ENCODE assay signal across 14 mouse cellular contexts in genomic region chr7:27601628-27602027, GRCm38 (mm10). TPM values are rescaled to one million over a fixed set of nuclear protein-coding genes. Genes with fewer than 3 reads are reported as not detected.
DNase-seq lines count a peak whose midpoint lies in the region; ATAC-seq and TF ChIP-seq lines count a peak whose summit lies in the region.
"Had no signal": no experiment of that assay in that cellular context is flagged by ENCODE, and none has a peak within 500 bp of the region (broad histone marks: within the 10 kb centered on the region; RNA-seq: fewer than 3 reads in every experiment).

No protein-coding gene starts in this region.

- DNase-seq in kidney, adult 18-20 months, result no peak
- peak; percentile 73 for DNase-seq in brain, embryonic 14.5 days (ENCODE audit: low read depth)
- peak; percentile 56 for DNase-seq in forebrain, postnatal 0 days
- peak; percentile 79 to 98 for DNase-seq in left cerebral cortex, postnatal 25 days (ENCODE audit: low spot score in 2 of 2)
- no peak for DNase-seq in spleen, postnatal 10 days (ENCODE audit: low spot score in 2 of 2)
- DNase-seq in kidney, postnatal 10 days, result no peak
- DNase-seq in retina, postnatal 1 day, result no peak
- DNase-seq: adrenal gland, postnatal 36 days; heart, adult 2 months; kidney, adult 9 months; lung, adult 18-20 months had no signal

- H3K4me3 ChIP-seq in kidney, embryonic 14.5 days (ENCODE audit: low read length), result no peak overlapping the region
- no peak overlapping the region for H3K4me3 ChIP-seq in forebrain, postnatal 0 days (ENCODE audit: low read depth, low read length)
- H3K4me3 ChIP-seq: heart, adult 2 months had no signal

- H3K9ac ChIP-seq in kidney, embryonic 14.5 days (ENCODE audit: low read depth, low read length), result no peak overlapping the region
- no peak overlapping the region for H3K9ac ChIP-seq in forebrain, postnatal 0 days

- no peaks in the 10 kb centered on the region; the same call in 1 of the 2 replicates for H3K36me3 ChIP-seq in kidney, embryonic 14.5 days (ENCODE audit: control insufficient read depth, insufficient read depth, low read length)
- no peaks in the 10 kb centered on the region for H3K36me3 ChIP-seq in forebrain, postnatal 0 days (ENCODE audit: insufficient read depth)

- H3K27ac ChIP-seq in kidney, embryonic 14.5 days (ENCODE audit: low read depth, low read length), result 0 out of 2 replicates have a peak overlapping the region, but pooled peaks have one; percentile 11
- H3K27ac ChIP-seq in forebrain, postnatal 0 days (ENCODE audit: low read depth, low read length), result peak overlapping the region; percentile 76
- H3K27ac ChIP-seq: heart, adult 2 months had no signal

- 70% methylated on average over 4 of the region's 4 CpGs for WGBS in kidney, embryonic 14.5 days
- 41% methylated on average over 4 of the region's 4 CpGs for WGBS in forebrain, postnatal 0 days

- ATAC-seq in kidney, embryonic 14.5 days (ENCODE audit: low FRiP score, low TSS enrichment), result no peak
- ATAC-seq in forebrain, postnatal 0 days, result peak; percentile 62

- intact Hi-C loops in left cerebral cortex, postnatal 25 days (cut with DNase I), result loop anchor here (1.0 to 2.0 kb wide), 3 partner anchors 10 to 53 kb away; partner anchors contain the start of gene Akt2

- H3K27me3 ChIP-seq in kidney, embryonic 14.5 days (ENCODE audit: control insufficient read depth, insufficient read depth, low read length), result no peaks in the 10 kb centered on the region
- no peaks in the 10 kb centered on the region for H3K27me3 ChIP-seq in forebrain, postnatal 0 days (ENCODE audit: insufficient read depth, low read length)

- no peak for TF ChIP-seq CTCF in brain, embryonic 14.5 days (IDR thresholded peaks at IDR 0.05; ENCODE audit: borderline replicate concordance, extremely low read depth, insufficient read depth, insufficient read length)
- no peak for TF ChIP-seq CTCF in forebrain, postnatal 0 days (IDR thresholded peaks at IDR 0.05; ENCODE audit: low read depth)

- H3K4me2 ChIP-seq in kidney, embryonic 14.5 days (replicated peaks; ENCODE audit: low read depth, low read length), result no peak overlapping the region
- H3K4me2 ChIP-seq in forebrain, postnatal 0 days (ENCODE audit: low read depth), result no peak overlapping the region

- no peak for TF ChIP-seq POLR2A in brain, embryonic 14.5 days (IDR thresholded peaks at IDR 0.05; ENCODE audit: borderline replicate concordance, extremely low read depth, insufficient read depth, insufficient read length, poor library complexity, severe bottlenecking)

- no peaks in the 10 kb centered on the region for H3K9me3 ChIP-seq in kidney, embryonic 14.5 days (ENCODE audit: control insufficient read depth, low read length)
- no peaks in the 10 kb centered on the region for H3K9me3 ChIP-seq in forebrain, postnatal 0 days (ENCODE audit: low read length)
- H3K9me3 ChIP-seq: G1E had no signal

- H3K4me1 ChIP-seq in kidney, embryonic 14.5 days (ENCODE audit: control insufficient read depth, insufficient read depth, low read length), result peaks cover 30% of the 10 kb centered on the region
- H3K4me1 ChIP-seq in forebrain, postnatal 0 days (ENCODE audit: insufficient read depth), result peaks cover 25% of the 10 kb centered on the region

RNA-seq across cellular contexts. Expression of gene Akt2, which starts 10.3 kb away (rescaled TPM):
- 63.4 and 96.7 TPM in 2 replicates for polyA plus RNA-seq in kidney, embryonic 14.5 days (2014; fragmentation: Nextera tagmentation; extraction: Ambion mirVana)
- 74.2 and 78.8 TPM in 2 replicates for polyA plus RNA-seq in brain, embryonic 14.5 days (2012; rRNA removed)
- 61.1 and 64.2 TPM in 2 replicates for total RNA-seq in forebrain, postnatal 0 days (2014; rRNA removed)
- 53.7 and 53.9 TPM in 2 replicates for polyA plus RNA-seq in forebrain, postnatal 0 days (2015; fragmentation: Nextera tagmentation; extraction: Ambion mirVana)
- 100 to 1,000 TPM; 123 to 139 TPM for total RNA-seq in left cerebral cortex, postnatal 25 days (2021)

RNA-seq across cellular contexts. Expression of gene 2310022A10Rik, which starts 48.6 kb away (rescaled TPM):
- 19.7 and 21.4 TPM in 2 replicates for polyA plus RNA-seq in kidney, embryonic 14.5 days (2014; fragmentation: Nextera tagmentation; extraction: Ambion mirVana)
- polyA plus RNA-seq in brain, embryonic 14.5 days (2012; rRNA removed), result 42.8 and 52.7 TPM in 2 replicates
- total RNA-seq in forebrain, postnatal 0 days (2014; rRNA removed), result 7.5 and 8.7 TPM in 2 replicates
- 26.3 and 28.1 TPM in 2 replicates for polyA plus RNA-seq in forebrain, postnatal 0 days (2015; fragmentation: Nextera tagmentation; extraction: Ambion mirVana)
- 10 to 100 TPM; 26.4 to 27.8 TPM for total RNA-seq in left cerebral cortex, postnatal 25 days (2021)

RNA-seq across cellular contexts. Expression of gene Pld3, which starts 48.6 kb away (rescaled TPM):
- 63.9 and 78.8 TPM in 2 replicates for polyA plus RNA-seq in kidney, embryonic 14.5 days (2014; fragmentation: Nextera tagmentation; extraction: Ambion mirVana)
- polyA plus RNA-seq in brain, embryonic 14.5 days (2012; rRNA removed), result 192 and 200 TPM in 2 replicates
- total RNA-seq in forebrain, postnatal 0 days (2014; rRNA removed), result 144 and 219 TPM in 2 replicates
- 205 and 246 TPM in 2 replicates for polyA plus RNA-seq in forebrain, postnatal 0 days (2015; fragmentation: Nextera tagmentation; extraction: Ambion mirVana)
- total RNA-seq in left cerebral cortex, postnatal 25 days (2021), result 100 to 1,000 TPM; 877 to 885 TPM

RNA-seq across cellular contexts. Expression of gene Ttc9b, which starts 52.1 kb away (rescaled TPM):
- 0.20 TPM in 1 of 2 replicates, not detected in the other for polyA plus RNA-seq in kidney, embryonic 14.5 days (2014; fragmentation: Nextera tagmentation; extraction: Ambion mirVana)
- 57.7 and 64.6 TPM in 2 replicates for polyA plus RNA-seq in brain, embryonic 14.5 days (2012; rRNA removed)
- total RNA-seq in forebrain, postnatal 0 days (2014; rRNA removed), result 95.8 and 111 TPM in 2 replicates
- 116 and 118 TPM in 2 replicates for polyA plus RNA-seq in forebrain, postnatal 0 days (2015; fragmentation: Nextera tagmentation; extraction: Ambion mirVana)
- 100 to 1,000 TPM; 137 to 140 TPM for total RNA-seq in left cerebral cortex, postnatal 25 days (2021)
- total RNA-seq: G1E; heart, adult 2 months had no signal
- polyA plus RNA-seq: G1E; heart, adult 2 months; spleen, adult 2 months had no signal

Comparison
In these comparisons a context has a peak if more than half of its experiments do, and no peak if none do; other contexts are left out.
1. DNase-seq: peak in brain, embryonic 14.5 days (single experiment), forebrain, postnatal 0 days (single experiment) and left cerebral cortex, postnatal 25 days (2 of 2); none in kidney, adult 18-20 months (single experiment), spleen, postnatal 10 days (0 of 2), kidney, postnatal 10 days (single experiment) and retina, postnatal 1 day (single experiment).